Mouse (Mus musculus): Measurements from ENCODE around the gene Snx30. TPM values are rescaled to one million over a fixed set of nuclear protein-coding genes. Genes with fewer than 3 reads are reported as not detected.

Gene Snx30
- polyA plus RNA-seq, 2 experiments: 1.6 to 2.2 TPM

- no peak for ATAC-seq (ENCODE audit: insufficient read depth)
- peaks cover 9 to 34% of the 10 kb centered on the region in 2 experiments; a peak in 3 of 4 replicates for H3K4me1 ChIP-seq (replicated peaks; ENCODE audit: control insufficient read depth in 2 of 2, insufficient read depth in 2 of 2, low read length in 1 of 2)
- 48% methylated on average over 12 of the region's 12 CpGs for WGBS (ENCODE audit: insufficient replicate concordance)
These were observed 13.9 kb downstream of the Snx30 start for GRCm38 (mm10) chr4:59819477-59820022.

GRCm38 (mm10) chr4:59821516-59821915 lies 15.9 kb downstream of the Snx30 start:
- Histone ChIP-seq H3K9ac (replicated peaks) (no peak overlapping the region), H3K27ac (no peak overlapping the region), H3K36me3 (replicated peaks; ENCODE audit: control insufficient read depth, insufficient read depth, low read depth) (no peaks in the 10 kb centered on the region), H3K4me2 (ENCODE audit: low read depth) (no peak overlapping the region), H3K9me3 (ENCODE audit: control insufficient read depth, low read length) (no peaks in the 10 kb centered on the region), H3K27me3 (ENCODE audit: control insufficient read depth, insufficient read depth, low read length) (no peaks in the 10 kb centered on the region), H3K4me1 (replicated peaks; ENCODE audit: control insufficient read depth in 2 of 2, insufficient read depth in 2 of 2, low read length in 1 of 2) (peaks cover 6 to 36% of the 10 kb centered on the region in 2 experiments; a peak in 3 of 4 replicates), H3K4me3 (ENCODE audit: insufficient read depth in 1 of 2, low read depth in 2 of 2, low read length in 2 of 2) (no peak overlapping the region)
- TF ChIP-seq CTCF (IDR thresholded peaks at IDR 0.05; ENCODE audit: low read depth) (no peak), EP300 (IDR thresholded peaks at IDR 0.05; ENCODE audit: low read depth) (no peak)
- 70% methylated on average over 1 of the region's 1 CpGs for WGBS (ENCODE audit: insufficient replicate concordance)
- no peak for DNase-seq (ENCODE audit: low read depth in 3 of 3, low spot score in 3 of 3)
- no peak for ATAC-seq (ENCODE audit: insufficient read depth)

More at GRCm38 (mm10) chr4:59819477-59820022, 13.9 kb downstream of the Snx30 start:
- Histone ChIP-seq H3K4me3 (ENCODE audit: insufficient read depth in 1 of 2, low read depth in 2 of 2, low read length in 2 of 2) (no peak overlapping the region), H3K9me3 (ENCODE audit: control insufficient read depth, low read length) (no peaks in the 10 kb centered on the region), H3K4me2 (ENCODE audit: low read depth) (no peak overlapping the region), H3K9ac (replicated peaks) (no peak overlapping the region), H3K27ac (no peak overlapping the region), H3K27me3 (ENCODE audit: control insufficient read depth, insufficient read depth, low read length) (no peaks in the 10 kb centered on the region), H3K36me3 (replicated peaks; ENCODE audit: control insufficient read depth, insufficient read depth, low read depth) (no peaks in the 10 kb centered on the region)
- TF ChIP-seq EP300 (IDR thresholded peaks at IDR 0.05; ENCODE audit: low read depth) (no peak), CTCF (IDR thresholded peaks at IDR 0.05; ENCODE audit: low read depth) (no peak)
- no peak for DNase-seq (ENCODE audit: low read depth in 3 of 3, low spot score in 3 of 3)

GRCm38 (mm10) chr4:59822119-59822518 lies 16.5 kb downstream of the Snx30 start:
- no peak overlapping the region for H3K4me2 ChIP-seq (ENCODE audit: low read depth)
- H3K4me3 ChIP-seq (ENCODE audit: insufficient read depth in 1 of 2, low read depth in 2 of 2, low read length in 2 of 2): no peak overlapping the region
- H3K27me3 ChIP-seq (ENCODE audit: control insufficient read depth, insufficient read depth, low read length): no peaks in the 10 kb centered on the region
- 54% methylated on average over 4 of the region's 4 CpGs for WGBS (ENCODE audit: insufficient replicate concordance)
- no peak overlapping the region for H3K27ac ChIP-seq
- peaks cover 5 to 34% of the 10 kb centered on the region in 2 experiments; a peak in 3 of 4 replicates for H3K4me1 ChIP-seq (replicated peaks; ENCODE audit: control insufficient read depth in 2 of 2, insufficient read depth in 2 of 2, low read length in 1 of 2)
- no peak overlapping the region for H3K9ac ChIP-seq (replicated peaks)
- no peaks in the 10 kb centered on the region for H3K36me3 ChIP-seq (replicated peaks; ENCODE audit: control insufficient read depth, insufficient read depth, low read depth)
- no peak for DNase-seq (ENCODE audit: low read depth in 3 of 3, low spot score in 3 of 3)
- ATAC-seq (ENCODE audit: insufficient read depth): no peak
- H3K9me3 ChIP-seq (ENCODE audit: control insufficient read depth, low read length): no peaks in the 10 kb centered on the region
- TF ChIP-seq EP300 (IDR thresholded peaks at IDR 0.05; ENCODE audit: low read depth) (no peak), CTCF (IDR thresholded peaks at IDR 0.05; ENCODE audit: low read depth) (no peak)

GRCm38 (mm10) chr4:59823470-59823869 lies 17.8 kb downstream of the Snx30 start:
- no peak overlapping the region for H3K9ac ChIP-seq (replicated peaks)
- H3K27ac ChIP-seq: no peak overlapping the region
- ATAC-seq (ENCODE audit: insufficient read depth) (no peak), DNase-seq (ENCODE audit: low read depth in 3 of 3, low spot score in 3 of 3) (no peak)
- peaks cover 3 to 22% of the 10 kb centered on the region in 2 experiments; a peak in 3 of 4 replicates for H3K4me1 ChIP-seq (replicated peaks; ENCODE audit: control insufficient read depth in 2 of 2, insufficient read depth in 2 of 2, low read length in 1 of 2)
- H3K4me3 ChIP-seq (ENCODE audit: insufficient read depth in 1 of 2, low read depth in 2 of 2, low read length in 2 of 2): no peak overlapping the region
- no peaks in the 10 kb centered on the region for H3K36me3 ChIP-seq (replicated peaks; ENCODE audit: control insufficient read depth, insufficient read depth, low read depth)
- 49% methylated on average over 7 of the region's 7 CpGs for WGBS (ENCODE audit: insufficient replicate concordance)
- no peaks in the 10 kb centered on the region for H3K27me3 ChIP-seq (ENCODE audit: control insufficient read depth, insufficient read depth, low read length)
- no peaks in the 10 kb centered on the region for H3K9me3 ChIP-seq (ENCODE audit: control insufficient read depth, low read length)
- no peak overlapping the region for H3K4me2 ChIP-seq (ENCODE audit: low read depth)
- TF ChIP-seq EP300 (IDR thresholded peaks at IDR 0.05; ENCODE audit: low read depth): no peak
- no peak for TF ChIP-seq CTCF (IDR thresholded peaks at IDR 0.05; ENCODE audit: low read depth)

- H3K27ac ChIP-seq: no peak overlapping the region
- no peaks in the 10 kb centered on the region for H3K9me3 ChIP-seq (ENCODE audit: control insufficient read depth, low read length)
- ATAC-seq (ENCODE audit: insufficient read depth): no peak
- no peaks in the 10 kb centered on the region for H3K27me3 ChIP-seq (ENCODE audit: control insufficient read depth, insufficient read depth, low read length)
- no peak for TF ChIP-seq CTCF (IDR thresholded peaks at IDR 0.05; ENCODE audit: low read depth)
- TF ChIP-seq EP300 (IDR thresholded peaks at IDR 0.05; ENCODE audit: low read depth): no peak
- no peak overlapping the region for H3K4me2 ChIP-seq (ENCODE audit: low read depth)
- H3K4me3 ChIP-seq (ENCODE audit: insufficient read depth in 1 of 2, low read depth in 2 of 2, low read length in 2 of 2): no peak overlapping the region
- DNase-seq (ENCODE audit: low read depth in 3 of 3, low spot score in 3 of 3): no peak
- H3K36me3 ChIP-seq (replicated peaks; ENCODE audit: control insufficient read depth, insufficient read depth, low read depth): no peaks in the 10 kb centered on the region
- no peak overlapping the region for H3K9ac ChIP-seq (replicated peaks)
- H3K4me1 ChIP-seq (replicated peaks; ENCODE audit: control insufficient read depth in 2 of 2, insufficient read depth in 2 of 2, low read length in 1 of 2): peaks cover 0 to 15% of the 10 kb centered on the region in 2 experiments; a peak in 2 of 4 replicates
- whole genome bisulfite sequencing (ENCODE audit: insufficient replicate concordance): 72% methylated on average over 5 of the region's 5 CpGs
These were observed 19.2 kb downstream of the Snx30 start for GRCm38 (mm10) chr4:59824860-59825259.

Data from liver, embryonic 14.5 days (tissue).